Mouse (Mus musculus) kidney, embryonic 16.5 days (tissue): ENCODE data around the gene Zkscan16. TPM values are rescaled to one million over a fixed set of nuclear protein-coding genes. Genes with fewer than 3 reads are reported as not detected.
A peak's percentile ranks its signal among the peaks of the same experiment; 100 is the strongest.

Experiments
- ATAC-seq: fragments of 200-750 bp; cut with Nextera tagmentation; 2 replicates; pipeline ENCODE4 v1.8.0; 2017; ENCODE audit warnings: moderate TSS enrichment; ENCODE audit not compliant: low FRiP score, low TSS enrichment
- H3K27ac ChIP-seq: fragments of 300-500 bp; sonication (generic); 2 replicates; pipeline ENCODE4 v1.5.1; 2014; ENCODE audit warnings: low read length
- H3K27me3 ChIP-seq: fragments of 300-500 bp; sonication (generic); 2 replicates; pipeline ENCODE4 v1.6.1; 2014; ENCODE audit warnings: low read length, control low read depth, mixed read lengths; ENCODE audit not compliant: insufficient read depth
- H3K36me3 ChIP-seq: fragments of 300-500 bp; sonication (generic); 2 replicates; pipeline ENCODE4 v1.6.1; 2014; ENCODE audit warnings: low read length, control low read depth, mixed read lengths; ENCODE audit not compliant: insufficient read depth
- H3K4me1 ChIP-seq: fragments of 300-500 bp; sonication (generic); 2 replicates; pipeline ENCODE4 v1.6.1; 2014; ENCODE audit warnings: low read length, control low read depth, mixed read lengths; ENCODE audit not compliant: insufficient read depth
- H3K4me2 ChIP-seq: fragments of 300-500 bp; sonication (generic); replicated peaks from 2 replicates; pipeline ENCODE4 v1.6.1; 2014; ENCODE audit warnings: low read depth, low read length
- H3K4me3 ChIP-seq: fragments of 300-500 bp; sonication (generic); 2 replicates; pipeline ENCODE4 v1.5.1; 2014; ENCODE audit warnings: mild to moderate bottlenecking, low read length
- H3K9ac ChIP-seq: fragments of 300-500 bp; sonication (generic); replicated peaks from 2 replicates; pipeline ENCODE4 v1.6.1; 2014; ENCODE audit warnings: low read length
- H3K9me3 ChIP-seq: fragments of 300-500 bp; sonication (generic); 2 replicates; pipeline ENCODE4 v1.6.1; 2016; ENCODE audit warnings: low read length, control low read depth
- WGBS: fragments of 180-500 bp; shearing (Covaris S2); extraction: QIAGEN DNeasy Blood & Tissue Kit; methylation state at CpG from one replicate; pipeline ENCODE4 v1.1.7; 2014; 5-methylcytosine and 5-hydroxymethylcytosine counted together
- polyA plus RNA-seq: library from polyadenylated mRNA; unstranded; fragments of >200 nt; fragmentation: Nextera tagmentation; extraction: Ambion mirVana; gene quantifications from 2 replicates; pipeline ENCODE4 v1.2.1, GENCODE M21; 2015

Zkscan16 gene
- polyA plus RNA-seq, 1 experiment from 2014 or later: 0.46 TPM

DNA sequence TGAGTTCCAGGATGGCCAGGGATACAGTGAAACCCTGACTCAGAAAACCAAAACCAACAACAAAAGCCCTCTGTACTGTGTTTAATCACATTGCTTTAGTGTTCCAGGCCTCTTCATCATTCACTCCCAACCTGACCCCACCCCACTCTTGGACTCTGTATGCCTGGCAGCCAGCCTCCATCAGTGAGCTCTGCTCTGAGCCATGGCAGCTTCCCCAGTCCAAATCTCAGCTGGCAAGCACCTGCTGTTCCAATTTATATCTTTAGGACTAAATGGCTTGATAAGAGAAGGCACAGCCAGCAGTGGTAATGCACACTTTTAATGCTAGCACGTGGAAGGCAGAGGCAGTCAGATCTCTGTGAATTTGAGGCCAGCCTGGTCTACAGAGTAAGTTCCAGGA is 21.7 kb downstream of the Zkscan16 start:
- WGBS: 86% methylated on average over 1 of the region's 1 CpGs
- no peaks in the 10 kb centered on the region for H3K4me1 ChIP-seq

DNA sequence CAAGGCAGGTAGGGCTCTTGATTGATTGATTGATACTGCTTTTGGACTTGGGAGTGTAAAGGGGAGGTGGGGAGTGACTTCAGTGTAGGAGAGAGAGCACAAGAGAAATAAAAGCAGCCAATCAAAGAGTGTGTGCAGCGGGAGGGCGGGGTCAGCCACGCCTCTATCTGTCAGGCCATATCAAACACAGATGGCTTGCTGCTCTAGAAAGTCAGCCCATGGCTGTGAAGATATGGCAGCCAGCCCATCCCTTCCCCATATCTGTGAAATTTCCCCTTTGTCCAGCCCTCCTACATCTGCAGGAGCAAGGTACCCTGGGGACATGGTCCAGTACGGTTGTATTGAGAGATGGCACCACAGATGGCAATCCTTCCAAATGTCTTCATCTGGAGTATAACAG is 27.2 kb downstream of the Zkscan16 start:
- H3K9ac ChIP-seq: no peak overlapping the region
- no peak overlapping the region for H3K27ac ChIP-seq
- no peaks in the 10 kb centered on the region for H3K4me1 ChIP-seq
- ATAC-seq: no peak
- WGBS: 79% methylated on average over 4 of the region's 4 CpGs
- no peak overlapping the region for H3K4me2 ChIP-seq
- H3K27me3 ChIP-seq: no peaks in the 10 kb centered on the region
- no peaks in the 10 kb centered on the region for H3K9me3 ChIP-seq
- H3K36me3 ChIP-seq: 0 out of 2 replicates have a peak, but pooled peaks cover 10% of the 10 kb centered on the region
- no peak overlapping the region for H3K4me3 ChIP-seq

More for the DNA sequence above, 21.7 kb downstream of the Zkscan16 start:
- no peak for ATAC-seq
- H3K36me3 ChIP-seq: no peaks in the 10 kb centered on the region
- no peaks in the 10 kb centered on the region for H3K27me3 ChIP-seq
- no peak overlapping the region for H3K9ac ChIP-seq
- no peak overlapping the region for H3K4me2 ChIP-seq
- H3K4me3 ChIP-seq: no peak overlapping the region
- H3K27ac ChIP-seq: no peak overlapping the region
- H3K9me3 ChIP-seq: no peaks in the 10 kb centered on the region

DNA sequence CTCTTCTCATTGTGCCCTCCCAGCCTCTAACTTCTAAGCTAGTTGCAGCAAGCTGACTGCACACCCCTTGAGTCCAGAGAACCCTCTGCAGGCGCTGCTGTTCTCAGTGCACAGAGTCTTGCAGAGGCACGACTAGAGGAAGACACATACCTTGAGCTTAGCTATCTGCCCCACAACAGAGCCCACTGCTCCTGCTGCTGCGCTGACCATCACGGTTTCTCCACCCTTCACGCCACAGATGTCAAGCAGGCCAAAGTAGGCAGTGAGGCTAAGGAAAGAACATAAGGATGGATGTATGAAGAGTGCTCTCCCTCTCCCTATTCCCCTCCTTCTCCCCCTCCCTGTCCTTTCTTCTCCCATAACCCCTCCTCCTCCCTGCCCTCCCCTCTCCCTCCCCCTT is 32.3 kb downstream of the Zkscan16 start:
- no peak overlapping the region for H3K4me2 ChIP-seq
- 86% methylated on average over 5 of the region's 5 CpGs for WGBS
- H3K27me3 ChIP-seq: no peaks in the 10 kb centered on the region
- ATAC-seq: no peak
- H3K36me3 ChIP-seq: 0 out of 2 replicates have a peak, but pooled peaks cover 10% of the 10 kb centered on the region
- no peak overlapping the region for H3K27ac ChIP-seq
- no peaks in the 10 kb centered on the region for H3K9me3 ChIP-seq
- no peak overlapping the region for H3K4me3 ChIP-seq
- H3K9ac ChIP-seq: no peak overlapping the region
- no peaks in the 10 kb centered on the region for H3K4me1 ChIP-seq

DNA sequence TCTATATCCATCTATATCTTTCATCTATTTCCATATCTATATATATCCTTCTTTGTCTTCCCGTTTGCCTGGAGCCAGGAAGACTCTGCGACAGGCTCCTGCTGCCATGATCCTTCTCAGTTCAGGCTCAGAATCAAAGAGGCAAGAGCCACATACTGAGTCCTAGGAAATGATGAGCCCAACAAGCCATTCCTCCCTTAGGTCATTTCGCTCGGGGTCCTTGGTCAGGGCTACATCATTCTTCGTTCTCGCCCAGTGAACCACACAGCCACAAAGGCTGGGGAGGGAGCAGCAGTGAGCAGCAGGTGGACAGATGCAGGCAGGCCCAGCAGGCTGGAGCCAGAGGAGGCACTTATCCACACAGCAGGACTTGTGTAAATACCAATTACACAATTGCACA is 38.0 kb downstream of the Zkscan16 start:
- ATAC-seq: no peak
- H3K4me1 ChIP-seq: no peaks in the 10 kb centered on the region
- no peak overlapping the region for H3K9ac ChIP-seq
- H3K36me3 ChIP-seq: no peaks in the 10 kb centered on the region
- H3K27me3 ChIP-seq: no peaks in the 10 kb centered on the region
- H3K4me3 ChIP-seq: no peak overlapping the region
- H3K4me2 ChIP-seq: no peak overlapping the region
- H3K9me3 ChIP-seq: no peaks in the 10 kb centered on the region
- 79% methylated on average over 6 of the region's 6 CpGs for WGBS
- H3K27ac ChIP-seq: no peak overlapping the region

DNA sequence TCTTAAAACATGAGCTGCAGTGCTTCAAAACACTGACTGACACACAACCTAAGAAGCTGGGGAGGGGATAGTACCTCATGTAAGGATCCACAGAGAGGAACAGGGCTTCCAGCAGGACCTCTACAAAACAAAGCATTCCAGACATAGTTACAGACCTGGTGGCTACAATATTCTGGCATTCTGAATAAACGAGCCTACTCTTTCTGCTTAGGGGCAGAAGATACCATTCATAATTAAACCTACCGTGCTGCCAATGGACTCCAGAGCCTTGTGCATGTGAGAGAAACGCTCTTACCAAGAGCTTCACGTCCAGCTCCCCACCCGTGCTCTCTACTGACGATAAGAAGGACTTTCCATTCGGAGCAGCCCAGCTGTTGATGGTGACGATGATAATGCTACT is 39.4 kb downstream of the Zkscan16 start:
- Histone ChIP-seq H3K36me3 (no peaks in the 10 kb centered on the region), H3K9ac (no peak overlapping the region), H3K27ac (no peak overlapping the region), H3K27me3 (no peaks in the 10 kb centered on the region), H3K9me3 (no peaks in the 10 kb centered on the region), H3K4me2 (no peak overlapping the region), H3K4me3 (no peak overlapping the region), H3K4me1 (peaks cover 7% of the 10 kb centered on the region; the same call in 1 of the 2 replicates)
- 89% methylated on average over 8 of the region's 8 CpGs for WGBS
- ATAC-seq: no peak

DNA sequence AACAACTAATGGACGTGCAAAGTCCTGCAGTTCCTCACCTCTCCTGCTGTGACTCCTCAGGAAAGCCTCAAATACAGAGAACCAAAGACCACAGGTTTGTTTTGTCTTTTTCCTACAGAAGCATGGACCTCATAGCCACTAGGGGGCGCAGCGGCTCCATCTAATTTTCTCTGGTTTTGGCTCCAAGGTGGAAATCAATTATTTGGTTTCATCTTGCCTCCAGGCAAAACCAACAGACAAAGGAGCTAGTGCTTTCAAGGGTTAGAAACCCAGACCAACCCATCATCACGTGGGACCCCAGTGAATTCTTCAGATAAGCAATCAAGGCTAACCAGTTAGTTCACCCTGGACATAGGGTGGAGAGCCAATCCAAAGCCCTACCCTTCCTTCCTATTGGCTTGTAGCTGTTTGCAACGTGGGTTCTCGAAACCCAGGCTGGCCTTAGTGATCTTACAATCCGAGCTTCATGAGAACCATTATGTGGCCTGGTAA is 41.8 kb downstream of the Zkscan16 start:
- H3K36me3 ChIP-seq: no peaks in the 10 kb centered on the region
- whole genome bisulfite sequencing: 23% methylated on average over 7 of the region's 7 CpGs
- H3K9ac ChIP-seq: no peak overlapping the region
- no peak overlapping the region for H3K4me3 ChIP-seq
- peak; percentile 39; the same call in 1 of the 2 replicates for ATAC-seq
- H3K27ac ChIP-seq: no peak overlapping the region
- H3K4me2 ChIP-seq: no peak overlapping the region
- peaks cover 10% of the 10 kb centered on the region; the same call in 1 of the 2 replicates for H3K4me1 ChIP-seq
- H3K9me3 ChIP-seq: no peaks in the 10 kb centered on the region
- no peaks in the 10 kb centered on the region for H3K27me3 ChIP-seq

DNA sequence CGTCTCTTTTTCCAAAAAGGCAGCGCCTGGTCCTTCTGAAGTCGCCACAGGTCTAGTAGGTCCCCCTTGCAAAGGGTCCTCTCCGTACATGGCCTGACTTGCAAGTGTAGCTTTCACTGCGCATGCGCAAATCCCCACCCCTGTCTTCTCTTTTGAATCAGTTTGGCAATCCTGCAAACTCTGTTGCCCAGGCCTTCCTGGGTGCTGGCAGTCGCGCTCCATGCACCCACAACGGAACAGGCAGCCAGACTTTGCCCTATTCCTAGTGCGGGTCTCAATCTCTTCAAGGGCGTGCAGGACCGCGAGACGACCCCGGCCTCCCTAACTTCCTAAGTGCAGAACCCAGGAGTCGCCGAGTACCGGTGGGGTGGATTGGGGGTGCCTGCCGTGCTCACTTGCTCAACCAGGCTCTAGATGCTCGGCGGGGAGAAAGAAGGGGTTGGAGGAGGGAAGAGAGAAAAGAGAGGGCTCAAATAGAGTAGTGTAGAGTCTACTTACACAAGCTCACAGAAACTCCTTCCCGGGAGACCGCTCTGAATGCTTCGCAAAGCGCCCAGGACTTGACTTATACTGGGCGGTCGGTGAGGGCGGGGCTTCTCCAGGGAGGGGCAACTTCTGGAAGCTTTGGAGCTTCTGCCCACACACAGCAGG is 43.2 kb downstream of the Zkscan16 start, which contains the start of gene Ptgr1:
Gene Ptgr1 (minus strand): TSS at position 580 of the 651 bp plus-strand sequence.
- no peaks in the 10 kb centered on the region for H3K9me3 ChIP-seq
- peak within 1 kb of the TSS; percentile 94 for H3K4me2 ChIP-seq
- peak within 1 kb of the TSS; percentile 76 for H3K4me3 ChIP-seq
- ATAC-seq: peak; percentile 82
- H3K27me3 ChIP-seq: no peaks in the 10 kb centered on the region
- peak within 1 kb of the TSS; percentile 79 for H3K9ac ChIP-seq
- H3K4me1 ChIP-seq: peaks cover 10% of the 10 kb centered on the region; the same call in 1 of the 2 replicates
- no peaks in the 10 kb centered on the region for H3K36me3 ChIP-seq
- H3K27ac ChIP-seq: peak within 1 kb of the TSS; percentile 27; the same call in 1 of the 2 replicates
- WGBS: 1% methylated on average over 28 of the region's 28 CpGs

DNA sequence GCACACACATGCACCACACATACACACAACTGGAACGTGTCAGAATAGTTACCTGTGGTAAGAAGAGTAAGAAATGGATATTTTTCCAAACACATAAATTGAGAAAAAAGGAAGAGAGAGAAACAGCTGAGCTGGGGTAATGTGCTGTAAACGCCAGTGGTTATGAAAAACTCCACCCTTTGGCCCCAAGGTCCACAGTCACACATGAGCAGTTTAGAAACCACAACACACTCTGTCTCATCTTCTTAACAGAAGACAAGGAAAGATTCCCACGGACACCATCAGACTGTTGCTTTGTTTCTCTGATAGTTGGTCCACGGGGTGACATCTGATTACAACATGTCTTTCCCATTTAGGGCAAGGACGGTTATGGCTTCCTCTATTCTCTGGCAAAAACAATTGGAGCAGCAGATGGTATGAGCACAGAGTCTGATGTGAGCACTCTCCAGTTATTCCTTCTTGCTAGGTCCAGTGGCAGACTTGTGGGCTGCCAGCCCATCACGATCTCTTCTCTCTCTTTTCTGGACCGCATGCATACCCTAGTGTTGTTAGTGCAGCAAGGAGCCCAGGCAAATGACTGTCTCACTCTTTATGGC is 46.0 kb downstream of the Zkscan16 start:
- H3K9me3 ChIP-seq: no peaks in the 10 kb centered on the region
- peaks cover 10% of the 10 kb centered on the region; the same call in 1 of the 2 replicates for H3K4me1 ChIP-seq
- ATAC-seq: no peak
- 78% methylated on average over 7 of the region's 7 CpGs for WGBS
- no peak overlapping the region for H3K4me2 ChIP-seq
- H3K4me3 ChIP-seq: no peak overlapping the region
- H3K27me3 ChIP-seq: no peaks in the 10 kb centered on the region
- H3K36me3 ChIP-seq: no peaks in the 10 kb centered on the region
- H3K9ac ChIP-seq: no peak overlapping the region
- H3K27ac ChIP-seq: no peak overlapping the region

DNA sequence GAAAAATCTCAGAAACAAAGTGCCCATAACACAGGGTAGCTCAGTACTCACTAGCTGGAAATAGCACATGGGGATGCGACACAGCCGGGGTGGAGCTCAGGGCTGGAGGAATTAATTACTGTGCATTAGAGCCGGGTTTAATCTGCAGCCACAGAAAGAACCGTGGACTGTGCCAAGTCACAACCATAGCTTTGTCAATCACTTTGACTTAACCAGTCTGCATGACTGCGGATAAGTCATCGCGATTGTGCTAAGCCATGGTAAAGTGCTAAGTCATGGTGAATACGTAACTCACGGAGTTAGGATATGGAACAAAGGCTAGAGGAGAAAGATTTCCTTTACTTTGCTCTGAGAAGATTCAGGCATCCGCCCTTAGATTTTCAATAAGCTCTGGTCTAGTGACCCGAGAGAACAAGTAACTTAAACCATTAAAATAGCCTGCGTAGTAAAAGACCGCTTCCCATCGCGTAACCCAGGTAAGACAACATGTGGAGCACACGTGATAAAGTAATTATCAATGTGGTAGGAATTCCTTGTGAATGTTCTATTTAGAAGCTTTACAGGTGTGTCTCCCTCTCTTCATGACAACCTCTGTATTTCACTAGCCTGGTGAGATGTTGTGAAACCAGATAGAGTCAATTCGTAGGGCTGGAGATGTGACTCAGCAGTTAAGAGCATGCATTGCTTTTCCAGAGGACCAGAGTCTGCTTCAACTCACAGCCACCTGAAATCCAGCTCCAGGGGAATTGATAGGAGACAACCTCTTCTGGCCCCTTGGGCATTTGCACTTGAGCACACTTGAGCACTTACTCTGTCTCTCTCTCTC is 47.4 kb downstream of the Zkscan16 start:
- Histone ChIP-seq H3K4me3 (no peak overlapping the region), H3K9ac (no peak overlapping the region), H3K36me3 (no peaks in the 10 kb centered on the region), H3K27ac (no peak overlapping the region), H3K4me1 (peaks cover 15% of the 10 kb centered on the region; the same call in 1 of the 2 replicates), H3K9me3 (no peaks in the 10 kb centered on the region), H3K27me3 (no peaks in the 10 kb centered on the region), H3K4me2 (no peak overlapping the region)
- ATAC-seq: no peak
- WGBS: 87% methylated on average over 17 of the region's 17 CpGs
